Mouse (Mus musculus): ENCODE data around the gene Dnal4. TPM values are rescaled to one million over a fixed set of nuclear protein-coding genes. Genes with fewer than 3 reads are reported as not detected.

The Dnal4 gene
- total RNA-seq, 1 experiment from 2014 or later, result 23.1 TPM

DNA sequence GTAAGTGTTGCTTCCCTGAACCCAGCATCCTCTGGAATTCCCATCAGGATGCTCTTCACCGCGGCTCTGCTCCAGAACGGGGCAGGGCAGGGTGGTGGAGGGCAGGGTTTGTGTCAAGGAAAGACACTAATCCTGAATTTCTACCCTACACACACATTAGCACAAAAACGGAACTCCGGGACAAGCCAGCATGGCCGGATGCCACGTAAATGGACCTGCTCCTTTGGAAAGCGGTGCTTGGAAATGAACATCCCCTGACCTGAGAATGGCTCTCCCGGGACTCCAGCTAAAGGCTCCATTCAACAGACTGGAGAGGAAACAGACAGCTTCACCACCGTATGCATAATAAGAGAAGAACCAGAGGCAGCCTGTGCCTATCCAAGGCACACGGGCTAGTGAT is 23.1 kb upstream of the Dnal4 start:
- no peak for DNase-seq

DNA sequence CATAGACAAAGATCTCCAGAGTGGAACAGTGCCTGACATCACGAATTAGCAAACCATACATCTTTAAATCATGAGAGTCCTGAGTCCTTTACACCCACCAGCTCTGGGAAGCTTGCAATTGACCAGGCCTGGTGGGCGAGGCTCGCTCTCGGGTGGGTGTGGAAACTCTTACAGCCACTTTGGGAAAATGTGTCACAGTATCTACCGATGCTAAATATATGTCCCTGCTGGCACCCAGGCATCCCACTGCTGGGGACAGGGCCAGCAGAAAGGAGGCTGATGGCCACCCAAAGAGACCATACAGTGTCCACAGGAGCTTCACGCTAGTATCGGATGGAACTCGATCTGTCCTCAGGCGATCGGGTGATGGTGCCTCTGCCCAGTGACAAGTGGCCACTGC is 20.9 kb upstream of the Dnal4 start:
- DNase-seq, result no peak

DNA sequence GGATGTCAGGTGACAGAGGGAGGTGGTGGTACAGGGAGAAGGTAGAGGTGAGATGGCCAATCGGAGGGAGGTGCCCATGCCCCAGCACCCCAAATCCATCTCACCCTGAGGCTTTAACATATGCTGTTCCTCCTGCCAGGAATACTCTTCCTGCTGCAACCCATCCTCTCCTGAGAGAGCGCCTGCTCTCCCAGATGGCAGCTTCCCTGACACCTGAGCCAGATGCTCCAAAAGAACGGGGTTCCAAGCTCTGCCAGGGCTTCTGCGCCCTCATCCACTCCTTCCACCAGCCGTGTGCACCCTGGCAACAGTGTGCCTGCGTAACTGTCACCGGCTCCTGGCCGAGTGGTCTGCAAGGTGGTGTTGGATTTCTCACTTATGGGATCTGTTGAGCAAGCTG is 20.0 kb upstream of the Dnal4 start:
- DNase-seq, result no peak

DNA sequence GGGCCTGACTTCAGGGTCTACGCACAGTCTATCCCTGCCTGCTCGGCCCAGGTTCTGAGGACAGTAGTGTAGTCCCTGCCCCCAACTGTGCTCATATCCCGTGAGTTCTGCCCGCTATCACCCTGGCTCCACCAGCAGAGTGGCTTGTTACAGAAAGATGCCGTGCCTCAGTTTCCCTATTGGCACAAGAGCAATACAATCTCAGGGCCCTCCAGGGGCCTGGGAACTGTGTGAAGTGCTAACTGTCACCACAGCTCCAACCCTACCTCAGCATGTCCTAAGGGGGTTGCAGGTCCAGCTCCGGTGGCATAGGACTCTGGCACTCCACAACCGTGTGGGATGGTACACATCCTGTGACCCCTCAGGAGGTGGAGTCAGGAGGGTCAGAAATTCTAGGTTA is 19.4 kb upstream of the Dnal4 start:
- no peak for DNase-seq

DNA sequence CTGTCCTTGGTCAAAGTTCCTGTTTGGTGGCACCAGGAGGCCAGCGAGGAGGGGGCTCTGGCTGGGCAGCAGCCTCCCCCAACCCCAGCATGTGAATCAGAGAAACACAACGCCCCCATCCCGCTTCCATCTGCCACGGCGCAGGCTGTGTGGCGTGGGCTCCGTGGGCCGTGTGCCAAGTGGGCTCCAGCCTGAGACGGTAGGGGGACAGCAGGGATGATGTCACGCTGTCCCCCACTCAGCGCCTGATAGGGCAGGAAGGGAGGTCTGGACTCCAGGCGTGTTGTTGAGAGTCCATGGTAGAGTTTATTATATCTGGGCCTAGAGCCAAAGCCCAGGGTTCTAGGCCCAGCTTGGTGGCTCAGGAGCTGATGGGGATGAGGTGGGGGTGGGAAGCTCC is 18.6 kb upstream of the Dnal4 start:
- no peak for DNase-seq

DNA sequence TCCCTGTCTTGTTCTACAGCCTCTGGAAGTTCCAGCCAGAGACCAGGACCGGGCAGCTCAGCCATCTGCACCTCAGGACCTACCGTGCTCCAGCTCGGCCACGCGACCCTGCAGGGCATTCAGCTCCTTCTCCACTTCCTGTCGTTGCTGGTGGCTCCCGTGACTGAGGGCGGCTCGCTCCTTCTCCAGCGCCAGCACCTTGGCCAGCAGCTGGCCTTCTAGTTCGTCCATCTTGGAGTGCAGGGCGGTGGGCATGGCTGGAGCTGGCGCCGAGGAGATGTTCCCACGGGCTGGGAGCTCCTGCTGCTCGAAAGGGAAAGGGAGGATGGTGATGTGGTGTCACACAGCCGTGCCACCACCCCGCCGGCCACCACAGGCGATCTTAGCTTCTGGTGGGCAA is 16.5 kb upstream of the Dnal4 start:
- no peak for DNase-seq

DNA sequence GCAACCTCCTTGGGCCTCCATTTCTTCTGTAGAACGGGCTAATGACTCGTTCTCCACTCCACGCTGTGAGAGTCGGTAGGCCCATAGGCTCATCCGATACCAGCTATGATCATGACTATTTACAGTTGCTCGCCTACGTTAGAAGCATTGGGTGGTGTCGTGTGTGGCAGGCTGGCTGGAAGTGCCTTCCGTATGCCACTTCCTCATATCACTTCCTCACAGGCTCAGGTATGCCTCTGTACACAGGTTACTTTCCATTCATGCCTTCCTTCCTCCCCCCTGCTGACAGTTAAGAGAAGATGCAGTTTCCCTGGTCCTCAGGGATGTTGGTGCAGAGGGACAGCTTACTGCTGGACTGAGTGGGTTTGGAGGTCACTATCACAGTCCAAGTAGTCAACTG is 15.4 kb upstream of the Dnal4 start:
- no peak for DNase-seq

DNA sequence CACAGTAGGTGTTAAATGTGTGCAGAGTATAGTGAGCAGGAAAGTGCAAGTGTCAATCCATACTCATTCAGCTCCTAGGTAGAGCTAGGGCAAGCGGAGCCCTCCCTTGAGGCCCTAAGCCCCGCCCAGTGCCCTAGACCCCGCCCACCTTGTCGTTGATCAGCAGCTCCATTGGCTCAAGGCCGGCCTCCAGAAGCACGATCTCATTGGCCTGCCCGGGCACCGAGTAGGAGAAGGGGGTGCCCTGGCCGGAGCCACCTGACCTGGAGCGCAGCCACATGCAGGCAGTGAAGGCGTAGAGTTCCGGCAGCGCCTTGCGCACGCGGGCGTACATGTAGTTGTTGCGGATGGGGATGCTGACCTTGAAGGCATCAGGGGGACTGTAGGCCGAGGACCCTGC is 14.8 kb upstream of the Dnal4 start:
- DNase-seq, result no peak

DNA sequence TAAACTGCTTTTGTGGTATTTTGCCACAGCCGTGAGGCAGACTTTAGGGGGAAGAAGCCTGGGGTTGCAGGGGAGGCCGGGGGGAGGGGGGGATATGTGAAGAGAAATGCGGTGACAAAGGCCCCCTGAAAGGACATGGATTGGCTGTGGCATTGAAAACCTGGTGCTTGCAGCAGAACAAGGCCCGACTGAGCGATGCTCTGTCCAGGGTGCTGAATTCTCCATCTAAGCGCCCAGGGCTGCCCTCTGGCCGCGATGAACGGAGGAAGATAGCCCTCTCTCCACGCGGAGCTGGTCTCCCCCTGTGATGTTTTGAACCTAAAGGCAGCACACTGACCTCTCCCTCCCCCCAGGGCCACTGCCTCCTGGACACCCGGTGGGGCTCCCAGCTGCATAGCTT is 13.9 kb upstream of the Dnal4 start:
- peak; percentile 62 for DNase-seq

DNA sequence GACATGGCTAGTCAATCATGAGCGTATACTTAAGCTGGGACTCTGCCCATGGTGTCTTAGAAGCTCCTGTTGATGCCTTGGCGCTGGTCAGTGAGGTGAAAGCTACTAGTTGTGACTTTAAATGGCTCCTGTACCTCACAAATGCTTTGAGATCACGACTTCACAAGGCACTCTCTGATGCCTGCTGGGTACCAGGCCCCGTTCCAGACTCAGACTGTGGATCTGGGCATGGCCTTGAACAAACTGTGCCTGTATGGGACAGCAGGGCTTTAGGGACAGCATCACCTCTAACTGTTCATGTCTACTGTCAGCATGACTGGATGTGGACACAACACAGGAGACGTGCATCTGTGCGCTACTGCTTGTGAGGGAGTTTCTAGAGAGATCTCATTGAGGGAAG is 13.3 kb upstream of the Dnal4 start:
- no peak for DNase-seq

DNA sequence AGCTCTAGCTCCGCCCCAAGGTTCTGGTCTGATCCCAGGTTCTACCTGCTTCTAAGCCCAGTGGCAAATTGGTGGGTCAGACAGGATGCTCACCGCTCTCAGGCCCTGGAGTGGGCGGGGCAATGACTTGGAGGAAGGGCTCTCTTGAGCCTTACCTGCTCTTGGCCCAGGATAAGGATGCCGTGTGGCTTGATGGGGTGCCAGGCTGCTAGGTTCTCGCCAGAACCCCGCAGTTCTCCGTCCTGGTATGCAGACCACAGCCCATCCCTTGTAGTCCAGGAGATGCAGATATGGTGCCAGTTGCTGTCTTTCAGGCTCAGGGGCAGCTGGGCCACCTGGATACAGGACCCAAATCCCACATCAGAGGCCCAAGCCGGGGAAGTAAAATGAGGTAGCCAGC is 12.5 kb upstream of the Dnal4 start:
- DNase-seq, result no peak

DNA sequence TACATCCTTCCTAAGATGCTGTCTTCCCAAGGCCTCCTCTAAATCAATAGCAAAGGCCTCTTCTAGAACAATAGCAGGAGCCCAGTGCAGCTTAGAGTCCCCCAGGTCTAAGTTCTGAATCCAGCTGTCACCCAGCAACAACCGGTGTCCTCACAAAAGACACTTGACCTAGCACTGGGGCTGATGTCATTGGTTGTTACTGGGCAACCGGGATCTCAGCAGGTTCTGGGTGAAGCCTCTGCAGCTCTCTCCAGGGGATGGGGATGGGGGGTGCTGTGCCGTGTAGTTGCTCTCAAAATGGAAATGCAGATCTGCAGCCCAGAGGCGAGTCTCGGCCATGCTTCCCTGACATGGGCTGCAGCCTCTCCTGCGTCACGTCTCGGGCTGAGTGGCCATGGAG is 10.2 kb upstream of the Dnal4 start:
- DNase-seq, result no peak

DNA sequence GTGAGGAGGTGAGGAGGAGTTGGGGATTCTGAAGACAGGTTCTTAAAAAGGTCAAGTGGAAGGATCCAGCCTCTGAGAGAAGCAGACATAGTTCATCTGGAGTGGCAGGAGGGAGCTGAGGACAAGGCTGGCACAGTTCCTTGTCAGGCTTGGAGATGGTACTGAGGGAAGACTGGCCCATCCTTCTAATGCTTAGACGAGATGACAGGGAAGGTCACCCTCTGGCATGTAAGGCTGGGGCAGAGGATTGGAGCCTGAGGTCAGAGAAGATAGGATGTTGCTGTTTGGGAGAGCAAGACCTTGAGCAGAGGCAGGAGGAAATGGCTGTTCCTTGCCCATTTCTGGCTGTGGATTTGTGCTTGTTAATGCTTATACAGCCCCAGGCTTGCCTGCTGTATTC is 7.4 kb upstream of the Dnal4 start:
- no peak for DNase-seq

DNA sequence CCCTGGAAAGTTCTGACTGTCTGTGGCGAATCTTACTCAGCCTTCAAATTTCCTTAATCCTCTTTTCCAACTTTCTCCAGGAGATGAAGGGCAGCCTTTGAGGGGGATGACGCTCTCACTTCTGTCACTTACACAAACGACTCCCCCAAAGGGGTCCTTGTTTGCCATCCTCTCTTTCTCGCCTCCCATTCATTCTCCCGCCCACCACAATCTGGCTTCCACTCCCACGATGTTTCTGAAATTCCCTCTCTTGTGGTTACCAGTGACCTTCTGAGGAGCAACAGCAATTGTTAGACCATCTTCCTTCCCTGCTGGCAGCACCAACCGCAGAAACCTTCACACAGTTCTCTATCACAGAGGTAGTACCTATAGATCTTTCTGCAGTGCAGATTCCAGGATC is 2.0 kb downstream of the Dnal4 start:
- DNase-seq, result no peak

DNA sequence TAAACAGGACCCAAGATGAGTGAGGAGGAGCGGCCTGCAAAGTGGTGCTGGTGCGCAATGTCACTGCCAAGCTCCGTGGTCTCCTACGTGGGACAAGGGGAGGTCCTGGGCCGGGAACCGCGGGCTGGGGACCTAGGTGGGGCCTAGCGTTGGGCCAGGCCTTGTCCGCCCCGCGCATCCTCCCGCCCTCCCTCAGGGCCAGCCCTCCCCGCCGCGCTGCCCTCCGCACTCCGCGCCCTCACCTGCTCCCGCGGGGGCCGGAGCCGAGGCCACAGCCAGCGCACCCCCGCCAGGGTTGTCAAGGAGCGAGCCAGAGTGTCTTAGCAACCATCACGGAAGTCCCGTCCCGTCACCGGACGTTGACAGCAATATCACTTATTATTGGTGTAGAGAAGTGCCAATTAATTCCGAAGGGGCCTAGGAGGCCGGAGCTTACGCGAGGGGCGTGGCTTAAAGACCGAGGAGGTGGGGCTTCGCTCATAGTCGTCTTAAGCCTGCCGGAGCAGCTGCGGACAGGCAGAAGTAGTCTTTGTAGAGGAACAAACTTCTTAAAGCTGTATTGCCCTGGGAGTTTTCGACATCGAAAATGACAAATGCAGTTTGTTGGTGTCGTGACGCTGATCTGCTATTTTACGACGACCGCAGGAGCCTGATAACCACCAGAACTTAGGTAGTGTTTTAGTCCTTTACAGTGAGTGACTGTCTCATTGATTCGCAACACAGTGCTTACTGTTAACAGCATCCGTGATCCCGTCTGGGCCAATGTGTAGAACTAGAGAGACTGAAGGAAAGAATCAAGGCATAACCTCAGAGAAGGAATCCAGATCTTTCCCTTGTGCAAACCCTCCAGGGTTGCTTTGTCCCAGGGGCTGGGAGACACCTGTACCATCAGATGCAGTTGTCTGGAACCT is 3.3 kb downstream of the Dnal4 start:
- DNase-seq, result peak; percentile 92

DNA sequence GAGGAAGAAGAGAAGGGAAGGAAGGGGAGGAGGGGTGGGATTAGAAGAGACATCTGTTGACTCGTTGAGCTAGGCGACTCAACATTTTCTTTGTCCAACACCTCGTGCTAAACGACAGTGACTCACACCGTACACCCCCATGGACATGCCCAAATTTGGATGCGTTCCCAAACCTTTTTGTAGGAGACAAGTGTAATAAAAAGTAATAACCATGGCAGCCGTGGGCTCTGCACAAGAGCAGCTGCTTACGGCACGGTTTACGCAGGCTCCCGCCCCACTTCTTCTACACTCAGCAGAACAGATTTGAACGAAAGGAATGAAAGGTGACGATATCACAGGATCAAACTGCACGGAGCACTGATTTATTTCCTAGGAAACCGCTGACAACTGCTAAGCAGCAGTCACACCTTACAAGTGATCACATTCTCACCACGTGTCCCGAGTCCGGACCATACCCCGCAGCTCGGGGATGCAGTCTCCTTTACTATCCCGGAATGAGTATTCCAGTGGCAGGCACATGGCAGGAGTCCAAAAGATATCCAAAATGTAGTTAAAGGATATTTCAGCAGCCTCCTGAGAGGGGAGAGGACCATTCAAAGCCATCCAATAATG is 6.9 kb downstream of the Dnal4 start:
- DNase-seq, result no peak

DNA sequence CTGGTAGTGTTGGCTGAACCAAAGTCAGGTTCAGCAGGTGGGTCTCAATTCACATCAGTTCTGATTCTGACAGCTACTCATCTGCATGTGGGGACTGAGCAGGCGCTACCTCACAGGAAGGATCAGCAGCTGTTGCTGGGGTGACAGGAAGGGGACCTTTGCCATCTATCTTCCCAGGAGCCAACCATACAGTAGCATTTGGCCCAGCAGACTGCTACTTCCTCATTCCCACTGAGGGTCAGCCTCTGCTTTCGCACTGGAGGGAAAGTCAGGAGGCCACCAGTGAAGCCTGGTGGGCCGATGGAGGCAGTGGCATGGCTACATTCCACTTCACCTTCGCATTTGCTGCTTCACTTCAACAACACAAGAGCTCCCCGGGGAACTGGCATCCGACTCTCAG is 9.3 kb downstream of the Dnal4 start:
- DNase-seq, result no peak

DNA sequence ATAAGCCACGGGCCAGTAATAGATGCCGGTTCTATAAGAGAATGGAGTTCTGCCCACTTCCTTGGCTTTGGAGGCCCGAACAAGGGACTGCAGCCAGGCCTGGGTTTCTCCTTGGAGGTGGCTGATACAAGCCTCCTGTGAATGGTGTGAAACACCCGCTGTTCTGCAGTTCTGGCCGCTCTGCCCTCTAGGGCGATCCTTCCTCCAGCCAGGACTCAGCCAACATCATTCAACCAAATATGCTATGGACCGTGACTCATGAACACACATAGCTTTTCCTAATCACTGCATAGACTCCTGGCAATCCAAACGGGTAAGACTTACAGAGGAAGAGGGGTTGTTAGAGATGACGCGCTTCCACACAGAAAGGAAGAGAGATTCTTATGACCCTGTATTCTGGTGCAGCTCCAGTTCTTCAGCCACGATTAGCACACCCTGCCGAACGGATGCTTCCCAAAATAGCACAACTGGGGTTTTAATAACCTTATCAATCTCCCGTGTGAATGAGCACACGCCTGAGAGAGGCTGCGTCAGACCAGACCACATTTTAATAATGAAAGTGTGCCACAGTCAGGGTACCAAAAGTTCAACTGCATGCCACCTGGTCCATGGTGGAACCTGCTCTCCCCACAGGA is 10.2 kb downstream of the Dnal4 start:
- no peak for DNase-seq

DNA sequence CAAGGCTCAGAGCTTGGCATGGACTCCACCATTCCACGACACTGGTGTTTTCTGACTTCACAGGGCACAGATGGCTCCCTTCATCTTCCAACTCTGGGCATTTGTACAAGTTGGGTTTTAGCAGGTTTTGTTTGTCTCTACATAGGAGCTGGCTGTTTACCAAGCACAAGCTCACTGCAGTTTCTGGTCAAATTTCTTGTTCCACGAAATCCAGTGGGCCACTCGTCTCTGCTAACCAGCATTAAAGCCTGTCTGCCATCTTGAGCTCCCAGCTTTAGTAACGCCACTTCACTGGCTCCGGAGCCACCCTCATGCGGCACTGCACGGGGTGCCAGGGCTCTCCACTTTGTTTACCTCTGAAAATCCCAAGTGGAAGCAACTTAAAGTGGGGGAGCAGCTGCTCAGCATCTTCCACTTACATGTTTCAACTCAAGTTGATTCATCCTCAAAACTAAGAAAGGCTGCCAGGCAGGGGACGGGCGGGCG is 11.0 kb downstream of the Dnal4 start:
- DNase-seq, result no peak

DNA sequence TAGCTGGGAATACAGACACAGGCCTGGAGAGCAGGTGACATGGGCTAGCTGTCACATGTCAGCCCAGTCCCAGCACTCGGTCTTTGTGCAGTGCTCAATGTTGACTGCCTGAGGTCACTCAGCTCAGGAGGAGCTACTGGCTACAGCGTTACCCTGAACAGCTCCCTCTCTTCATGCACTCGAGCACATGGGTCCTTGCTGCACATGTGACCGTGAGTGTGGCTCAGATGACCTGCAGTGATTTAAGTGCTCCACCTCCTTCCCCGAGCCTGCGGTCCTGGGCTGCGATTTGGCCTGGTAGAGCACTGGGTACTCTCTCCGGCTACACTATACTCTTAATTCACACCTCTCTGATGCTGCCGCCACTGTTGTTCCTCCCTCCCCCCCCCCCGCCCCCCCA is 11.5 kb downstream of the Dnal4 start:
- DNase-seq, result no peak

DNA sequence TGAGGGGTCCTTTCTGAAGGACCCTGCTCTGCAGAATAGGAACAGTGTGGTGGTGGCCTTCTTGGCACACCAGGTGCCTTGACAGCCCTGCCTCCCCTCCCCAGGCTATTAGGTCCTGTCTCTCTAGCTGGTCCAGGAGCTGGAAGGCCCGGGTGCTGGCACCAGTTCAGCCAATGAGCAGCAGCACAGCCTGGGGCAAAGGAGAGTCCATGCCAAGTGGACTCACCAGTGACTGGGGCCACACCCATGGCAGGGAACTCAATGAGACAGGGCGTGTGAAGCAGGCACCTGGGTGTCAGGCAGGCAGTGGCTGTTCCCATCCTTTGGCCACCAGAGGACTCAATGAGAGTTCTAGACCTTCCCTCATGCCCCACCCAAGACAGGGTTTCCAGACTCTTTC is 12.3 kb downstream of the Dnal4 start:
- peak; percentile 37 for DNase-seq

DNA sequence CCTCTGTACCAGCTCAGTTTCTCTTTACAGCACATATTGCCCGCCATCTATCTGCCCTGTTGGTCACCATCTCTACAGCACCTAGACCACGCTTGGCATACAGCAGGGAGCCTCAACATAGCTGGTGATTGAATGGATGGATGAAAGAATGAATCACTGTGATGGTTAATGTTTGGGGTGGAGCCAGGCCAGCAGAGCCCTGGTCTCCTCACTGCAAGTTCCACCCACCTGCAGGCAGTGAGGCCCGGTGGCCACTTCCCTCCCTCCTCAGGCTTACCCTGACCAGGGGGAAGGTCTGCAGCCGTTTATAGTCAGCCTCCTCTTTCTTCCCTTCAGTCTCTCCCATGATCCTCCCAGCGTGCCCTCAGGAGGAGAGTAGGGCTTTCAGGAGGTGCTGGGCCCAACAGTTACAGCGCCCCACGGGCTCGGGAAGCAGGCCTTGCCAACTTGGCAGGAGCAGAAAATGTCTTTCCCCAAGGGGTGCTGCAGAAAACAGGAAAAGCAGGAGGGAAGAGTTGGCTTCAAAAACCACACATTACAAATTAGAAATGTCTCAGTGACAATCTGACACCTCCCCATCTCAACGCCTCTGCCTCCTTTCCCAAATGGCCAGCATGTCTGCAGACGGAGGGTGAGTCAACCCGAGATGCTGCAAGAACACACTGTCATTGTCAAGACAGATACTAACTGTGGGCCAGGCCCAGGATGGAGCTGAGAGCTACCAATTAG is 12.9 kb downstream of the Dnal4 start:
- no peak for DNase-seq

All from adrenal gland, postnatal 25 days (tissue).